Mouse (Mus musculus) ovary, postnatal 14 days (tissue): Measurements from ENCODE around the gene Ranbp10.
"Not testable (repeated sequence)": the region's sequence is repeated elsewhere in the genome, so short reads cannot be mapped to it uniquely, and the experiment has no call there.

ENCODE experiments used
- DNase-seq: peaks from one replicate; pipeline ENCODE4 v3.0.0; 2022; ENCODE audit warnings: low spot score

The Ranbp10 gene

DNA sequence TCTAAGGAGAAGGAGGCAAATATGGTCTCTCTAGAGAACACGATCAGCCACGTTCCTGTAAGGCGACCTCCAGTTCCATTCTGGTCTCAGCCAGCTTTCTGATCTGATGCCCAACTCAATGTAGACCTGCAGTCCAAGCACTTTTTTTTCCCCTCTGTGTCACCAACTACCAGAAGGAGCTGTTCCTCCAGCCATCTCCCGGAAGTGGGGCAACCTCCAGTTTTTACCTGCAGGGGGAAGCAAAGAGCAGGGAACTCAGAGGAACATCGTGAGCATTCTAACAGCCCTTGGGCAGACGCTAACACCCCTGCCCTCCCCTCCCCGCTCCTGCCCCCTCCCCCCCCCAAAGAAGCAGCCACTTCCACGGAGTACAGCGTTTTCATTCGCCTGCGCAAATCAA, 8.2 kb upstream of the Ranbp10 start:
- peak; percentile 62 for DNase-seq

DNA sequence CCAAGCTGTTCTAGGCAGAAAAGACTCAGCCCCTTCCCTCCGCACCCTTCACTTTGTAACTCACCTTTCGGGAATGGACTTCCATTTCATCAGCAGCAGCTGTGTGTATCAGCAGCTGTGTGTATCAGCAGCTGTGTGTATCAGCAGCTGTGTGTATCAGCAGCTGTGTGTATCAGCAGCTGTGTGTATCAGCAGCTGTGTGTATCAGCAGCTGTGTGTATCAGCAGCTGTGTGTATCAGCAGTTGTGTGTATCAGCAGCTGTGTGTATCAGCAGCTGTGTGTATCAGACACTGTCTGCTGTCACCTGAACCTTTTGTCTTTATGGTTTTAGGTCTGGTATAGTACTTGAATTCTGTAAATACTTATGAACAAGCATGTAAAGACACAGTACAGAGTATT, 6.6 kb upstream of the Ranbp10 start:
- DNase-seq = not testable (repeated sequence)

GRCm38 (mm10) chr8:105826379-105826778, 771 bp downstream of the Ranbp10 start:
- DNase-seq = no peak

GRCm38 (mm10) chr8:105825506-105825905, 1.6 kb downstream of the Ranbp10 start:
- no peak for DNase-seq

GRCm38 (mm10) chr8:105820925-105821324, 6.2 kb downstream of the Ranbp10 start:
- DNase-seq = no peak

DNA sequence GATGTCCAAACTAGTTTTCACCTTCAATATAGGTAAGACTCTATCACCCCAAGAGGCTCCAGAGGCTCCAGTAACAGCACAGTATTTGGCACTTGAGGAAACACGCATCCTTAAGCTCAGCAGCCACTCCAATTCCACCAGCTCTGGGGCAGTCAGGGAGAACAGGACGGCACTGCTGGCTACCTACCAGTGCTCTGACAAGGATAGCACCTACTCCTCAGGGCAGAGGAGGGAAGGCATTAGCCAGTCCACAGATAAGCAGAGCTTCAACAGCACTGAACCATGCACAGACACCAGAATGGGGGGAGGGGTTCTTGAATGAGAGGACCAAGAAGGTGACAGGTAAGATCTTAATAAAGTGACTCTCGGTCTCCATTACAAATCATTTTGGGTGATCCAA, 7.5 kb downstream of the Ranbp10 start:
- DNase-seq = no peak

GRCm38 (mm10) chr8:105813241-105813640, 13.9 kb downstream of the Ranbp10 start:
- no peak for DNase-seq

DNA sequence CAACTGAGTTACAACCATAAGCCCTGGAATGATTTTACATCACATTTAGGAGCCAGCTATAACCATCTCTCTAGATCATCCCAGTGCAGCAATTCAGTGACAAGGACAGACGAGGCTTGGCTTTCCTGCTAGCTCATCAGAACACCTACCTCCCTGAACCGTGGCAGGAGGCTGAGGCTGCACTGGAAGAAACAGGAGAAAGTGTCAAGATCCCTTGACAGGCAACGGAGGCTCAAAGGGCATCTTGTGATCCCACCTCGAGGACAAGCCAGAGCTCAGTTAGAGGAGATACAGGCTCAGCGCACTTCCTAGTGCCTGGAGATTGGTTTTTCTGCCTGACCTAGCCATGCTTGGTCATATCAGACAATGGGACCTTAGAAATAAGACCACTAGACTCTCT, 14.6 kb downstream of the Ranbp10 start:
- DNase-seq = no peak

DNA sequence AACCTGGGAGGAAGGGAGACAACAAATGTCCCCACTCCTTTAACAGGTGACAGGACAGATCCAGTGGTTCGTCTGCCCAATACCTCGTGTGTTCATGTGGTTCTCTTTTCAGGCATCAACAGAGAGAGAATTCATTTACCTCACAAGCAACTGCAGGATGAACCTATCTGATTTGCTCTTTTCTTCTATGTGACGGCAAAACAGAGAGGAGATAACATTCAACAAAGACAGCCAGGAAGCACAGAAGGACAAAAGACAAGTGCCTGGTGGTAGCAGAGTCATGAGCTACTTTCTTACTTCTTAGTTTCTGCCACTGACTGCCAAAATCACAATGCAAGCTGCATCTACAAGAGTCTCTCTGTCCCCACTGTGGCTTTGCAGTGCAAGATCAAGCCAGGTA, 15.6 kb downstream of the Ranbp10 start:
- DNase-seq = no peak

GRCm38 (mm10) chr8:105811061-105811460, 16.1 kb downstream of the Ranbp10 start:
- DNase-seq = no peak

- no peak for DNase-seq
These were observed 16.8 kb downstream of the Ranbp10 start for GRCm38 (mm10) chr8:105810245-105810786.

GRCm38 (mm10) chr8:105808480-105808879, 18.7 kb downstream of the Ranbp10 start:
- DNase-seq = no peak

- no peak for DNase-seq
These were observed 19.4 kb downstream of the Ranbp10 start for GRCm38 (mm10) chr8:105807766-105808165.

DNA sequence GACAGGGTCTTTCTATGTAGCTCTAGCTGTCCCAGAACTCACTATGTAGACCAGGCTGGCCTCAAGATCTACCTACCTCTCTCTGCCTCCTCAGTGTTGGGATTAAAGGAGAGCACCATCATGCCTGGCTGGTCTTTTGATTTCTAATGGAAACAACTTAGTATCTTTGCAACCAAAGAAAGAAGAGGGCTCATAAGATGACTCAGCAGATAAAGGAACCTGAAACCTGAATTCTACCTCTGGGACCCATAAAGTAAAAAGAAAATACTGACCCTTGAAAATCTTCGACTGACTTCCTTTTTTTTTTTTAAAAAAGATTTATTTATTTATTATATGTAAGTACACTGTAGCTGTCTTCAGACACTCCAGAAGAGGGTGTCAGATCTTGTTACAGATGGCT, 21.2 kb downstream of the Ranbp10 start:
- no peak for DNase-seq

DNA sequence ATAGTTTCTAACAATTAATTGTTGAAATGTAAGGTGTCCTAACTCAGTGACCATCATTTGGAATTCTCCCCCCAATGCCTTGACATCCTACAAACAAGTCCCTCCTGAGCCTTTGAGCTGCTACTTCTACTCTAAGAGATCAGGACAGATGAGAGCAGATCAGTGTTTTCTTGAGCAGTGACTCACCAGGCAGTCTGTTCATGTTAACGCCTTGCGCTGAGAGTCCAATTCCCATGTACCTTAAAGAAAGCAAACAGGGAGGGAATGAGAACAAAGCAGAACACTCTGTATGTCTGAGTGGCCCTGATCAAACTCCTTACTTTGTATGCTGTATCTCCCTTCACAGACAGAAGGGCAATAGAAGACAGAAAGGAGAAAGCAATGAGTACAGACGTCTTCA, 21.8 kb downstream of the Ranbp10 start:
- no peak for DNase-seq

- no peak for DNase-seq
These were observed 22.4 kb downstream of the Ranbp10 start for GRCm38 (mm10) chr8:105804797-105805196.

- DNase-seq = no peak
These were observed 25.8 kb downstream of the Ranbp10 start for GRCm38 (mm10) chr8:105801153-105801904.

DNA sequence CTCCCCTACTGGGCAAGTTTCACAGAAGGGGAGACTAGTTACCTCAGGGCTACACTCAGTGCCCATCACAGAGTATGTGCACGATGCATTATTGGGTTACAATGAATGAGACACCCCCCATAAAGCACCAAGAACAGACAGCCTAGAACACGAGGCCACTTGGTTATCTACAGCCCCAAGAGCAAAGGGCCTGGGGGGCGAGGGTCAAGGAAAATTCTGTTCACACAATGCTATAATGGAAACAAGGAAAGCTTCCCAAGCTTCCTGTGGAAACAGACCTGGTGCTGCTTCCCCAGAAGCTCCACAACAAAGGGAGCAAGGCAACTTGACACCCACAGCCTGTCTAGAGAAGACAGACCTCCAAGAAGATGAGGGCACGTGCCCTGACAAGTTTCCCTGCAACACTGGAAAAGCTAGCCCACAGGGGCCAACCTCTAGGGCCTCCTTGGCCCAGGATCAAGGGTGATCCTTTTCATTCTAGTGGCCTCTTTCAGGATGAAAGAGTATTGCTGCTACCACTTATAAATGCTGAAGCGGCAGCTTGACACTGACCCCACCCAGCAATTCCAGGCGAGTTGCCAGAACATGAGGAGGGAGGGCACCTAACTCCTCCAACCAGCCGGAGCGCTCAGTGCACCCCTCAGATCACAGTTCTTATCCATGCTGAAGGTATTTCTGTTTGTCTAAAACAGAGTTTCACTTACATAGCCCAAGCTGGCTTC, 27.9 kb downstream of the Ranbp10 start:
- peak; percentile 76 for DNase-seq

GRCm38 (mm10) chr8:105798408-105798807, 28.7 kb downstream of the Ranbp10 start:
- no peak for DNase-seq

DNA sequence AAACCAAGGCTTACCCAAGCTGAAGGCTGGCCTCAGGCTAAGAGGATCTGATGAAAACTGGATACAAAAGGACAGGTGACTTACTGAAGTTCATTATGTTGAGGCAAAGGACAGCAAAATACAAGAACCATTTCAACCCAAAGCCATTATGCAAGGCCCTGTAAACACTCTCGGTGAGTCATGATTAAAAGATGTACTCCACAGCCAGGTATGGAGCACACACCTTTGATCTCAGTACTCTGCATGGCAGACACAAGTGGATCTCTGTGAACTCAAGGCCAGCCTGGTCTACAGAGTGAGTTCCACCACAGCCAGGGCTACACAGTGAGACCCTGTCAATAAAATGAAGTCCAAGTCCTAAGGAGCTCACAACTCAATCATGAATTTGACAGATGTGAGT, 31.4 kb downstream of the Ranbp10 start:
- DNase-seq = no peak

DNA sequence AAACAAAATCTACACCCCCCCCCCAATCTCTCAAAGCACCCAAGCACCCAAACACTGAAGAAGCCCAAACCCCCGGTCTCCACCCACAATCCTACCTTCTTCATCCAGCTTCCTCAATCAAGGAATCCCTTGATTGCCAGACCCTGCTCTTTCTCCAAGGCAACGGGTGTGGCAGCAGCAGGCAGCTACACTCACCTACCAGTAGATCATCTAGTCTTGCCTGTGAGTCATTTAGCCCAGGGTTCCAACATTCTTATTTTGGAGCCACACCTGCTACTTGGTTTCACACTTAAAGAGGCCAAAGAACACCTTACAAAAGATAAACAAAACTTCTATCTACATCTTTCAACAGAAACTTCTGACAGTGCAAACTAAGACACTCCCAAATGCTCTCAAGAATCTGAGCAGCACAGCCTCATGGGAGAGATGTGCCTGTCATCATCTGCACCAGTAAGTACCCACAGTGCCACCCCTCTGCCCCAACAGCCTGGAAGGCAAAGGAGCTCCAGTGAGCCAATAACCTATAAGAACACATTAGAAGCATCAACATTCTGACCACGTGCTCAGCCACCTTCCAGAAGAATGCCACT, 33.0 kb downstream of the Ranbp10 start:
- DNase-seq = no peak

DNA sequence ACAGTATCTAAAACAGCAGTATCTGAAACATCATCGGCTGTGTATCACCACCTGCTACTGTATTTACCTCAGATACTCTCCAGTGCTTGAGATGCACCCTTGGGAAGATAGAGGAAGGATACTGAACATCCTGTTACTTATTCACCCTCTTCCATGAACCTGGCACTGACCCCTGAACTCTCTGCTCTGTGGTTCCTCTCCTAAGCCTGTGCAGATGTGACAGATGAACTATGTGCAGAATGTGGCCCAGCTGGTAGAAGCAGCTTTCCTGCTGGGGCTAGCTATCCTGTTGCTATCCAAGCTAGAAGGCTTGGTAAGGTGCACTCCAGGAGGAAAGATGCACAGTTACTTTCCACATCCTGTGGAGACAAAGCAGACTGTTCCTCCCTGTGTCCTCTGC, 33.8 kb downstream of the Ranbp10 start:
- DNase-seq = no peak

DNA sequence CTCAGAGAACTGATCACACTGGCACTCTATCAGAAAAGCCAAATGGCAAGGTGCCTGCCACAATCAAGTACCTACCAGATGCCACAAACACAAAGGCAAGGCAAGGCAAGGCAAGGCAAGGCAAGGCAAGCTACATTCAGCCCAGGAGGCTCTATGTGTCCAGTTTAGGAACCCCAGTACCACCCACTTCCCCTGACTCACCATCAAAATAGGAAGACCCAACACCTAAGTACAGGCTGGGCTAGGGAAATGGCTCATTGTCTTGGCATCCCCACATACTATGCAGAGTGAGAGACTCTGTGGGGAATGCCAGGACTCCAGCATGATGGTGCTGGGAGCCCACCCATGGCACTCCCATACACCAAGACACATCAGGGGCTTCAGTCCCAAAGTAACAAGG, 37.5 kb downstream of the Ranbp10 start:
- no peak for DNase-seq
